Mouse (Mus musculus) retina, postnatal 1 day (tissue): ENCODE results near the gene Txndc16.

Source experiments
- DNase-seq: peaks from one replicate; pipeline ENCODE4 v3.0.0-alpha.2; 2012

Gene Txndc16

DNA sequence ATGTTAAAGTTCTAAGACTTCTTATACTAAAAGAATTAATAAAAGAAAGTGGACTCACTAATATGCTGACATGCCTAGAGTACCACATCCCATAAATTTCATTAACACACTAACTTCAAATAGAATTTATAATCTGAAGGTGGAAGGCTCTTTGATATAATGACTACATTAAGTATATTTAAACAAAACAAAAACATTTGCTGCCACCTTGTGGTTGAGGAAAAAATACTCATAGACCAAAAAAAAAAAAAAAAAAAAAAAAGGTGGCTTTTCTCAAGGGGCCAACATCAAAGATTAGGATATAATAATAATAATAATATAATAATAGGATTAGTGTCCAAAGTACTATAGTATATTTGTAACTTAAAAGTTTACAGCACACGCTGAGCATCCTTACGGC is 66.9 kb downstream of the Txndc16 start:
- peak; percentile 22 for DNase-seq

DNA sequence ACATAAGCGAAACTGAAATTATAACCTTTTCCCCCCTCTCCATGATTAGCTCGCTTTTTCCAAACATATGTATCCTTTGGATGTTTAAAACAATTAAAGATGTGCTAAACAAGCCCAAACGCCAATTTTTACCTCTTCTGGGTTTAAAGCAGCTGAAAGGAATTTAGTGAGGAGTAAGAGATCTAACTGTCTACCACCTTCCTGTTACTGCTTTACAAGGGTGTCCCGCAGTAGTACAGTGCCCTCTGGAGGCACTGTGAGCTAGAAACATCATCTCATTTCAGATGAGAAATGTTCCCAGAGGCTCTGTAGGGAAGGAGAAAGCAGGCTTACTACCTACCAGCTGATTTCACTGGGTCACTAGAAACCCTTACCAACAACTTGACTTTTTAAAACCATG is 77.6 kb downstream of the Txndc16 start:
- peak; percentile 38 for DNase-seq

DNA sequence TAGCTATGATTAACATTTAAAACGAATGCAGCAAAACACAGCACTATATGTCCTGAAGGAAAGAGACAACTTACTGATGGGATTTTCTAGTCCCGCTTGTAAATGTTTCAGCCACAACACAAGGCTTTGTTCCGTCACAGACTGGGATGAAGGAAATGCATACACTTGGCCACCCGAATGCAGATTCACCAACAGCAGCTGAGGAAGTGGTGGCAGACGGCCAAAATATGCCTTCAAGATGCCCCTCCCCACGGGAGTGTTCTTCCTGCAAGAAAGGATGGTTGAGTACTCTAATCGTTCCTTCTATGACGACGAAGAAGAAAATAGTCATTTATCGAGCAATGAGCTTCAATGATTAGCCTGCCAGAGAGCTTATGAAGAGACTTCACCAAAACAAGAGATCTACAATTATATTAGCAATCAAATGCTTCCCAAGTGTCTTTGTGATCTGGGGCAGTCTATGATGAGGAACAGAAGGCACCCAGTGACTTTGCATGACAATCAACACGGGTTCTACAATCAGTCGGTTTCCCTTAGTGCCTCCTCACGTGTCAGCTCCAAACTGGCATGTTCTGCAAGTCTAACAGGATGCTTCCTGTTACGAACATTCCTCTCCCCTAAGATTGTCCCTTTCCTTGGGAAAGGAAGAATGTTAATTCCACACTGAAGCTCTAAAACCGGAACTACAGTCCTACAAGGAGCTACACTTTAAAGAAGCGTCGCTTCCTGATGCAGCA is 79.6 kb downstream of the Txndc16 start:
- DNase-seq = no peak

DNA sequence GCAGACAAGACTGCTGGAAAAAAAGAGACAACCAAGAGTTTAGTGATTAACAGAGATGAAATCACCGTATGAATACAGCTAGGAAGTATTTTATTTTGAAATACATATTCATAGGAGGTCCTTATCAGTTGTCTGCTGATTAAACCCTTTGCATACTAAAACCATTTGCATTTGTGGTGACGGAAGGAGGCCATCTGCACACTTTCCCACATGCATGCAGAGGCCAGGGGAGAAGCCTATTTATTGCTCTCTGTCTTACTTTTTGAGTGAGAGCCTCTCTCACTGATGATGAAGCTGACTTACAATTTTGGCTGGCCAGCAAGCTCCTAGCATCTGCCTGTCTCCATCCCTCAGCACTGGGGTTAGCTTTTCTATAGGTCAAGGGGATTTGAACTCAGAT is 84.2 kb downstream of the Txndc16 start:
- DNase-seq = no peak

DNA sequence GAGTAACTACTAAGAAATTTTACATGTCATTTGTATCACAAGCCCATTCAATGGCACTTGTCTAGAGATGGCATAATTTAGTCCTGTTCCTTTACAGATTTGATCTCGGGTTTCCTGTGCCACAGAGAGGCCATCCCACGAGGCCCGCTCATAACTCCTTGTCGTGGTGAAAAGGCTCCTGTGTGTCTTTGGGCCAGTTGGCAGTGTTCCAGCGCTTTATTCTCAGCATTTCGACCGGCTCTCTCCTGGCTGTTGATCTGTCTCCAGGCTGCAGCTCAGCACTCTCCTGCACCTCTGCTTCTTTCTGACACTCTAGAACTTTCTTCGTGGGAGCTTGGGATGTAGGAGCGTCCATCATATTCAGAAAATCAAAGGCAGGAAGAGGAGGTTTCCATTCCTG is 84.6 kb downstream of the Txndc16 start:
- DNase-seq = no peak

DNA sequence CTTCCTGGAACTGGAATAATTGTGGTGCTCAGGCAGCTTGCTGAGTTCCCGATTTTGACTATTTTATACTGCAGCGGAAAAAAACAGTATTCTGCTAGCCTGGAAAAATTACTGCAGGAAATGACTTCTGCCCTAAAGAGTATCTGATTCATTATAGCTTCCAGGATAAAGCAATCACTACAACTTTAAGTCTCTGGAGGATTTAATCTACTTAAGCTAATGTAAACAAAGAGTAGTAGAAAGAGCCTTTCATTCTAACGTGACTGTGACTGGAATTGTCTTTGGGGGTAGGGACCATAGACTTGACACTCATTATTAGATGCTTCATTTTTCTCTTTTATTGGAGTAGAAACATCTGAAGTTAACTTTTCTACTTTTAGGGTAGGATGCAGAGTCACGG is 101.8 kb downstream of the Txndc16 start:
- DNase-seq = no peak

DNA sequence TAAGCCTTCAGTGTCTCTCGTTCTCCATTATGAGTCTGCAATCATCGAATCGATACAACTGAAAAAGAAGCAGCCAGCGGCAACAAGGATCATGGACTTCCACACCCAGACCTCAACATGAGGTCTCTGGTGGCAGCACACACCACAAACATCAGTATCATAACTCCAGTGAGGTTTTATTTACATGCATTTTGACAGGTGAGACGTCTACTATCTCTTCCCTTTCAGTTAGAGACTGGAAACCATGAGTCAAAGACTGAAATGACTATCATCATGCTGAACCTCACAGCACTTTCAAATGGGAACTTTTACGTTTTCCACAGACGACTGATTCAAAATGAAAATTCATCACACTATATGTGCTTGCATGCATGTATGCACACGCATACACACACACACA is 117.9 kb downstream of the Txndc16 start:
- no peak for DNase-seq

DNA sequence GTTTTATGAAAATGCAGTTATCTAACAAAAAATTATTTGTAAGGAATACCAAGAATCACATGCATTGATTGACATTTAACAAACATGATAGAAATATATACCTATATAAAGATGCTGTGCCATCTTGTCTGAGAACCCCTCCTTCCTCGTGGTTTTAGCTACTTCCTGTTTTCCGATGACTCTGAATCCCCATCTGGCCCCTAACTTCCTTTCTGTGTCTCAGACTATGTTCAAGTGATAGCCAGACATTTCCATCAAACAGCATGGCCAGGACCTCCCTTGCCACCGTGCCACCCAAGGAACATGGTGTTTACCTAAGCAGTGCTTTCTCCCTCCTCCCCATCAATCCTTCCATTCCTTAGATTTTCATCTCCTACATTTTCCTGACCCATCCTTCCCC is 127.8 kb downstream of the Txndc16 start:
- no peak for DNase-seq

DNA sequence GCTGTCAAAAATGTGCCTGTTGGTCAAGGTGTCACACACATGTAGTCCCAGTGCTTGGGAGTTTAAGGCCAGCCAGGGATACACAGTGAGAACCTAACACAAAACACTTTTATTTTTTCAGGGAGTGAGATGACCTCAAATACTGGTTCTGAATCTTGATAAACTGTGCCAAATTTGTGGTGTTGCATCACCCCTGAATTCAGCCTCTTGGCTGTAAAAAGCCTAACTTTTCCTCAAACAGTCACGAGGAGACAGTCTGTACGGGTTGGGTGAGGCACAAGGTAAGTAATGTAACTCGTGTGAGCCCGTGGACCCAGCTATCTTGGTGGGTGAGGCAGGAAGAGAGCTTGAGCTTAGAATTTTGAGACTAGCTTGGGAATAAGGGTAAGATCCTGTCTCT is 130.1 kb downstream of the Txndc16 start:
- no peak for DNase-seq

DNA sequence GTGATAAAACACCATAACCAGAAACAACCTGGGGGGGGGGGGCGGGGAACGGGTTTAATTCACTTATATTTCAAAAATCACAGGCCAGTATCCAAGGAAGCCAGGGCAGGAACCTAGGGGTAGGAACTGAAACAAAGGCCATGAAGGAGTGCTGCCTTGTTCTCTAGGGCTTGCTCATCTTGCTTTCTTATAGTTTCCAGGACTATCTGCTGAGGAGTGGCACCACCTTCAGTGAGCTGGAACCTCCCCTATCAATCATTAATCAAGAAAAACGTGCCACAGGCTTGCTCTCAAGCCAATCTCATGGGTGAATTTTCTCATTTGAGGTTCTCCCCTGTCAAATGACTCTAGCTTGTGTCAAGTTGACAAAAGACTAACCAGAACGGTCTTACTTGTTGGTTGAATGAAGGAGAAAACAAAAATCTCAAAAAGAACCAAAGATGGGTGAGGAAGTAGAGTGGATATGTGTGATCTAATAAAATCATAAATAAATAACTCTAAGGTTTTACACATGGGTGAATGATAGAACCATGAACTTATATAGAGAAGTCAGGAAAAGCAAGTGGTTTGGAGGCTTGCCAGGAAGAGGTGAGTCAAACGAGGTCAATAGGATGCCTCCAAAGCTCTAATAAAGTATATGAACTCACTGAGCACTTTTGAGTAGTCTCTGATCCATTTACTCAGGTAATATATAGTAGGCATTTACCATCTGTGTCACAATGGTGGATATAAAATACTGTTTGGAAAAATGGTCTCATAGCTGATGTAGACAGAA is 134.3 kb downstream of the Txndc16 start:
- DNase-seq = no peak

DNA sequence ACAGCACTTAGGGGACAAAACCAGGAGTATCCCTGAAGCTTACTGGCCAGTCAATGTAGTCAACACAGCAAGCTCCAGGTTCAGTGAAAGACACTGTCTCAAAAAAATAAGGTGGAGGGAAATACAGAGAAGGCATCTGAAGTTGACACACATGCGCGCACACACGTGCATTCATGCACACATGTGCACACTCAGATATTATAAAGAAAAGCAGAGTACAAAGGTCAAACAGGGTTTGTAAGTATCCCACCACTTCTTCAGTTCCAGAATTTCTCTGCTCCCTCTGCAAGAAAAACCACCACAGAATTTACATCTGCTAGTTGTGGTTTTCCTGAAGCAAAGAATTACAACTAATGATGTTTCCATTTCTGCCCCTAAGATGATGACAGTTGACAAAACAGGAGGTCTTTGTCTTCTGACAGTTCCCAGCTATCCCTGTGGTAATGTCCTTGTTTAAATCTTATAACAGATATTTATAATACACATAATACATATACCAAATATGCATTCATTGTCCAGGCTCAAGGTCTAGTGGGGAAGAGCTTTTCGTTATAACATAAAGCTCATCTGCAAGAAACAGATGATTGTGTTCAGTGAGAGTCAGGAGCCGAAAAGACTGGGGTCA is 135.4 kb downstream of the Txndc16 start:
- no peak for DNase-seq

DNA sequence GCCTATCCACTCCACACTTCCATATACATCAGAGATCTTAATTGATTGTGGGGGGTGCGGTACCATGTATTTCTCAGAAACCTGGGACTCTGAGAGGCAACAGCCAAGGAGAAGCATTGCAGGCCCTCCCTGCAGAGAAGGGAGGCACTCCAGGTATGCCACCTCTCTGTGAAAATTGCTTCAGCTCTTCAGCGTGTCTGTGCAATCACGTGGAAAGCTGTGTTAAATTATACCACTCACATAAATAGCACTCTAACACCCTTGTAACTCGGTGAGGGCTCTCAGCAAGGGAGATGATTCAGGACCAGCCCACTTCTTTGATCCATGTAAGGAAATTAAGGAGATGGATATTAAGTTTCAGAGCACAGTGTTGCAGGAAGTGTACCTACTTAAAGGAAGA is 136.6 kb downstream of the Txndc16 start:
- no peak for DNase-seq
